Mouse (Mus musculus): Measurements from ENCODE around the gene Dll4. TPM values are rescaled to one million over a fixed set of nuclear protein-coding genes. Genes with fewer than 3 reads are reported as not detected.
A peak's percentile ranks its signal among the peaks of the same experiment; 100 is the strongest.

The Dll4 gene
- polyA plus RNA-seq, 1 experiment, result 4.1 TPM

- no peak for TF ChIP-seq POLR2A (IDR thresholded peaks at IDR 0.05; ENCODE audit: borderline replicate concordance, insufficient read depth, low read length)
- TF ChIP-seq CTCF (IDR thresholded peaks at IDR 0.05; ENCODE audit: borderline replicate concordance, insufficient read depth, low read depth, low read length), result peak; percentile 75
- Histone ChIP-seq H3K27ac (ENCODE audit: insufficient read depth, low read length) (no peak overlapping the region), H3K4me1 (ENCODE audit: control insufficient read depth, insufficient read depth, low read length) (peaks cover 13% of the 10 kb centered on the region), H3K27me3 (ENCODE audit: control insufficient read depth, insufficient read depth, low read length) (no peaks in the 10 kb centered on the region), H3K4me3 (replicated peaks; ENCODE audit: insufficient read depth, low read depth, low read length) (peak overlapping the region; percentile 74)
- DNase-seq, result peak; percentile 86 to 94
- 4% methylated on average over 60 of the region's 60 CpGs for WGBS
These were observed 12.1 kb downstream of the Dll4 start for GRCm38 (mm10) chr2:119337425-119338265.

DNA sequence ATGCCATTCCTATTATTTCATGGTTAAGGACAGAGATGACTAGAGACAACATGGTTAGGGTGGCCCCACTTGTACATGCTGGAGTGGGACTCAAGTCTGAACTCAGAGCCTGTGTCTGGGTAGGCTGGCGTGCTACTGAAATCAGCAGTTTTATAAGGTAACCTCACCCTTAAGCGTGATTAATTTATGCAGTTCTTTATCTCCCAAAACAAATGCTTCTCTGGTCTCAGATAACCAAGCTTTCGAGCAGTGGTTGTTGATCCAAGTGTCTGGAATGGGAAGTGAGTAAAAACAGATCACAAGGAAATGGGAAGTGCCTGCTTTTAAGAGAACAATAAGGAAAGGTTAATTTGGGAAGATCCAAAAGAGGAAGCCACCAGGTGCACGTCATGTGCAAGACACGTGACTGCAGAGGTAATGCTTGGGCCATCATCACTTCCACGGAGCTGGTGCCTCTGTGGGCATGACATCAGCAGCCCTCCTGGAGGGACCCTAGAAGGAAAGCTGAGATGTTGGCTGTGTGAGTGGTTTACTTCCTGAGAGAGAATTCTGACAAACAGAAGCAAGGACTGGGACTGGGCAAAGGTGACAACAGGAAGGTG lies 19.1 kb downstream of the Dll4 start:
- no peaks in the 10 kb centered on the region for H3K27me3 ChIP-seq (ENCODE audit: control insufficient read depth, insufficient read depth, low read length)
- WGBS, result 69% methylated on average over 6 of the region's 6 CpGs
- TF ChIP-seq CTCF (IDR thresholded peaks at IDR 0.05; ENCODE audit: borderline replicate concordance, insufficient read depth, low read depth, low read length) (no peak), POLR2A (IDR thresholded peaks at IDR 0.05; ENCODE audit: borderline replicate concordance, insufficient read depth, low read length) (no peak)
- H3K4me1 ChIP-seq (ENCODE audit: control insufficient read depth, insufficient read depth, low read length), result no peaks in the 10 kb centered on the region
- no peak for DNase-seq
- no peak overlapping the region for H3K27ac ChIP-seq (ENCODE audit: insufficient read depth, low read length)
- H3K4me3 ChIP-seq (replicated peaks; ENCODE audit: insufficient read depth, low read depth, low read length), result no peak overlapping the region

GRCm38 (mm10) chr2:119350555-119351486 lies 25.2 kb downstream of the Dll4 start, which contains the start of gene Chac1:
Chac1 (plus strand) TSS chr2:119351229.
- peak within 1 kb of the TSS; percentile 70 for H3K27ac ChIP-seq (ENCODE audit: insufficient read depth, low read length)
- DNase-seq, result peak; percentile 96 to 97
- TF ChIP-seq CTCF (IDR thresholded peaks at IDR 0.05; ENCODE audit: borderline replicate concordance, insufficient read depth, low read depth, low read length) (no peak), POLR2A (IDR thresholded peaks at IDR 0.05; ENCODE audit: borderline replicate concordance, insufficient read depth, low read length) (peak; percentile 67; the same call in 1 of the 2 replicates)
- peaks cover 10% of the 10 kb centered on the region; the same call in 1 of the 2 replicates for H3K4me1 ChIP-seq (ENCODE audit: control insufficient read depth, insufficient read depth, low read length)
- H3K4me3 ChIP-seq (replicated peaks; ENCODE audit: insufficient read depth, low read depth, low read length), result peak within 1 kb of the TSS; percentile 87
- no peaks in the 10 kb centered on the region for H3K27me3 ChIP-seq (ENCODE audit: control insufficient read depth, insufficient read depth, low read length)
- 4% methylated on average over 58 of the region's 58 CpGs for WGBS

DNA sequence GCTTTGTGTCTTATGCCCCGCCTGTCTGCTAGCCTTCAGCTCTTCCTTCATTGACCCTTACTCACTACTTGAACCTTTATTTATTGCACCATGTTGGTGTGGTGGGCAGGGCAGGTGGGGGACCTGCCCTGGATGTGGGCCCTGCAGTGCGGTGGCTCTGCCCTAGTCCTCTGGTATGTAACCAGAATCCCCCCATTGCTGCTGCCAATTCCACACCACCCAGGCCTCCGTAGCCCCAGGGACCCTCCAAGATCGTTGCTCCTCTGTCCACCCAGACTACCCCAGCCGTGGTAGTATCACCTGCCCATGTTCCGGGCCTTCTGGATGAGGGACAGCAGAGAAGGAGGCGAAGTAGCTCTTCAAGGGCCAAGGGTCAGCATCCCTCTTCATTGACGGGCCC lies 28.1 kb downstream of the Dll4 start:
- no peak for DNase-seq
- TF ChIP-seq CTCF (IDR thresholded peaks at IDR 0.05; ENCODE audit: borderline replicate concordance, insufficient read depth, low read depth, low read length), result no peak
- no peak for TF ChIP-seq POLR2A (IDR thresholded peaks at IDR 0.05; ENCODE audit: borderline replicate concordance, insufficient read depth, low read length)
- no peaks in the 10 kb centered on the region for H3K27me3 ChIP-seq (ENCODE audit: control insufficient read depth, insufficient read depth, low read length)
- 94% methylated on average over 8 of the region's 8 CpGs for WGBS
- no peak overlapping the region for H3K4me3 ChIP-seq (replicated peaks; ENCODE audit: insufficient read depth, low read depth, low read length)
- H3K27ac ChIP-seq (ENCODE audit: insufficient read depth, low read length), result no peak overlapping the region
- H3K4me1 ChIP-seq (ENCODE audit: control insufficient read depth, insufficient read depth, low read length), result peaks cover 20% of the 10 kb centered on the region; the same call in 1 of the 2 replicates

GRCm38 (mm10) chr2:119355089-119355488 lies 29.5 kb downstream of the Dll4 start:
- H3K27ac ChIP-seq (ENCODE audit: insufficient read depth, low read length), result peak overlapping the region; percentile 14; the same call in 1 of the 2 replicates
- WGBS, result 4% methylated on average over 3 of the region's 3 CpGs
- peak; percentile 86 to 94 for DNase-seq

GRCm38 (mm10) chr2:119355651-119356050 lies 30.1 kb downstream of the Dll4 start:
- Histone ChIP-seq H3K4me3 (replicated peaks; ENCODE audit: insufficient read depth, low read depth, low read length) (no peak overlapping the region), H3K27me3 (ENCODE audit: control insufficient read depth, insufficient read depth, low read length) (no peaks in the 10 kb centered on the region), H3K27ac (ENCODE audit: insufficient read depth, low read length) (peak overlapping the region; percentile 17), H3K4me1 (ENCODE audit: control insufficient read depth, insufficient read depth, low read length) (peaks cover 20% of the 10 kb centered on the region; the same call in 1 of the 2 replicates)
- DNase-seq, result peak; percentile 88 to 93
- WGBS, result 3% methylated on average over 7 of the region's 7 CpGs
- TF ChIP-seq POLR2A (IDR thresholded peaks at IDR 0.05; ENCODE audit: borderline replicate concordance, insufficient read depth, low read length) (no peak), CTCF (IDR thresholded peaks at IDR 0.05; ENCODE audit: borderline replicate concordance, insufficient read depth, low read depth, low read length) (peak; percentile 21; the same call in 1 of the 2 replicates)

More at GRCm38 (mm10) chr2:119355089-119355488, 29.5 kb downstream of the Dll4 start:
- TF ChIP-seq CTCF (IDR thresholded peaks at IDR 0.05; ENCODE audit: borderline replicate concordance, insufficient read depth, low read depth, low read length) (no peak), POLR2A (IDR thresholded peaks at IDR 0.05; ENCODE audit: borderline replicate concordance, insufficient read depth, low read length) (no peak)
- Histone ChIP-seq H3K4me3 (replicated peaks; ENCODE audit: insufficient read depth, low read depth, low read length) (no peak overlapping the region), H3K4me1 (ENCODE audit: control insufficient read depth, insufficient read depth, low read length) (peaks cover 20% of the 10 kb centered on the region; the same call in 1 of the 2 replicates), H3K27me3 (ENCODE audit: control insufficient read depth, insufficient read depth, low read length) (no peaks in the 10 kb centered on the region)

DNA sequence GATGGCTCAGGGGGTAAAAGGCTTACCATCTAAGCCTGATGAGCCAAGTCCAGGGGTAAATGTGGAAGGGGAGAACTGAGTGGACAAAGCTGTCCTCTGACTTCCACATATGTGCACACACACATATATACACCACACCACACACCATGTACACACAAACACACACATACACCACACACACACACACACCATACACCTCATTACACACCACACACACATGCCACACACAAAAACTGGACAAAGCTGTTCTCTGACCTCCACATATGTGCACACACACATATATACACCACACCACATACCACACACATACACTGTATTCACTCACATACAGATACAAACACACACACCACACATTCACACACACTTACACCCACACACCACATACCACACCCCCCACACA lies 30.7 kb downstream of the Dll4 start:
- peak overlapping the region; percentile 17 for H3K27ac ChIP-seq (ENCODE audit: insufficient read depth, low read length)
- H3K27me3 ChIP-seq (ENCODE audit: control insufficient read depth, insufficient read depth, low read length), result no peaks in the 10 kb centered on the region
- TF ChIP-seq CTCF (IDR thresholded peaks at IDR 0.05; ENCODE audit: borderline replicate concordance, insufficient read depth, low read depth, low read length) (no peak), POLR2A (IDR thresholded peaks at IDR 0.05; ENCODE audit: borderline replicate concordance, insufficient read depth, low read length) (no peak)
- peaks cover 20% of the 10 kb centered on the region; the same call in 1 of the 2 replicates for H3K4me1 ChIP-seq (ENCODE audit: control insufficient read depth, insufficient read depth, low read length)
- DNase-seq, result no peak
- H3K4me3 ChIP-seq (replicated peaks; ENCODE audit: insufficient read depth, low read depth, low read length), result no peak overlapping the region
